Mouse (Mus musculus): ENCODE data around the gene Pask. TPM values are rescaled to one million over a fixed set of nuclear protein-coding genes. Genes with fewer than 3 reads are reported as not detected.

Gene Pask
- polyA plus RNA-seq, 1 experiment from 2014 or later, result 14.7 TPM

- no peaks in the 10 kb centered on the region for H3K9me3 ChIP-seq (ENCODE audit: control insufficient read depth, low read length)
- H3K36me3 ChIP-seq (ENCODE audit: control insufficient read depth, insufficient read depth, low read length), result peaks cover 4% of the 10 kb centered on the region; the same call in 1 of the 2 replicates
- ATAC-seq (ENCODE audit: low read depth), result no peak
- H3K4me3 ChIP-seq (ENCODE audit: low read length), result no peak overlapping the region
- H3K4me1 ChIP-seq (replicated peaks; ENCODE audit: control insufficient read depth, insufficient read depth, low read length), result no peaks in the 10 kb centered on the region
- no peak overlapping the region for H3K9ac ChIP-seq (ENCODE audit: low read length)
- 66% methylated on average over 3 of the region's 3 CpGs for WGBS
- no peaks in the 10 kb centered on the region for H3K27me3 ChIP-seq (ENCODE audit: control insufficient read depth, insufficient read depth, low read depth, low read length)
- no peak overlapping the region for H3K4me2 ChIP-seq (ENCODE audit: low read depth, low read length)
- no peak overlapping the region for H3K27ac ChIP-seq (ENCODE audit: low read length)
Observed at GRCm38 (mm10) chr1:93270516-93271240, 72.6 kb downstream of the Pask start.

DNA sequence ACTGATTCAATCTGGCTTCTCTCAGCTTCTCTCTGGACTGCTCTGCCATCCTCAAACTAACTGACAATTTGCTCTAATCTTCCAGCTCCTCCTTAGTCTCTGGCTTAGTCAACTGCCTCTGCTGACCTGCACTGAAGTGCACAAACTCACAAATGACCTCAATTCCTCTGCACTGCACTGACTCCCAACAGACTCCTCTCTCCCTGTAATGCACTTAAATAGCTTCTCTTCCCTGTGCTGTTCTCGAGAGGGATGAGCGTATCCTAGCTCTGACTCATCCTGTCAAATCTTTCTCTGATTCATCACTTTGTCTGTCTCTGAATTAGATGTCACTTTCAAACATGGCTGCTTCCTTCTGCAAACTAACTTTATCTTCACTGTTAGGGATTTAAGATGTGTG, 75.0 kb downstream of the Pask start:
- H3K4me2 ChIP-seq (ENCODE audit: low read depth, low read length), result no peak overlapping the region
- no peaks in the 10 kb centered on the region for H3K4me1 ChIP-seq (replicated peaks; ENCODE audit: control insufficient read depth, insufficient read depth, low read length)
- ATAC-seq (ENCODE audit: low read depth), result no peak
- H3K27me3 ChIP-seq (ENCODE audit: control insufficient read depth, insufficient read depth, low read depth, low read length), result no peaks in the 10 kb centered on the region
- 83% methylated on average over 2 of the region's 2 CpGs for WGBS
- H3K36me3 ChIP-seq (ENCODE audit: control insufficient read depth, insufficient read depth, low read length), result no peaks in the 10 kb centered on the region
- no peak overlapping the region for H3K27ac ChIP-seq (ENCODE audit: low read length)
- no peak overlapping the region for H3K4me3 ChIP-seq (ENCODE audit: low read length)
- H3K9ac ChIP-seq (ENCODE audit: low read length), result no peak overlapping the region
- H3K9me3 ChIP-seq (ENCODE audit: control insufficient read depth, low read length), result no peaks in the 10 kb centered on the region

DNA sequence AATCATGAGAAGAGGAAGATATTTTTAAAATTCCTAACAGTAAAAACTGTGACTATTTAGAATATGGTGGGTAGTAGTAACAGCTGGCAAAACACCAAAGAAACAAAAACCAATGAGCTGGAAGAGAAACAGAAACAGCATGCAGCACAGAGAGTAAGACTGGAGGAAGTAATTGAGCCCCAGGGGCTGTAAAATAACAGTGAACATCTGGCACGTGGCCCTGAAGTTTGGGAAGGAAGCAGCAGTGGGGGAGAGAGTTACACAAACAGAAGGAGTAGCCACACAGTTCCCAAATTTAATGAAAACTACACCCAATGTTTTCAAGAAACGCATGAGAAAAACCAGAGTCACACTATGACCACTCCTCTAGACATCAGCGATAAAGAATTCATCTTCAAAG, 76.1 kb downstream of the Pask start:
- Histone ChIP-seq H3K27ac (ENCODE audit: low read length) (no peak overlapping the region), H3K4me2 (ENCODE audit: low read depth, low read length) (no peak overlapping the region), H3K9me3 (ENCODE audit: control insufficient read depth, low read length) (no peaks in the 10 kb centered on the region), H3K4me1 (replicated peaks; ENCODE audit: control insufficient read depth, insufficient read depth, low read length) (no peaks in the 10 kb centered on the region), H3K4me3 (ENCODE audit: low read length) (no peak overlapping the region), H3K27me3 (ENCODE audit: control insufficient read depth, insufficient read depth, low read depth, low read length) (no peaks in the 10 kb centered on the region), H3K9ac (ENCODE audit: low read length) (no peak overlapping the region), H3K36me3 (ENCODE audit: control insufficient read depth, insufficient read depth, low read length) (no peaks in the 10 kb centered on the region)
- ATAC-seq (ENCODE audit: low read depth), result no peak
- 42% methylated on average over 3 of the region's 3 CpGs for WGBS

Small RNA genes within 50 kb of the gene (microRNA-seq; reads per million reads assigned to microRNA genes)
- gene Mir6345 (not detected), gene Mir6901 (not detected), gene Mir6902 (not detected)

Other genes with a start within 250 kb of the Pask start
- gene Kif1a, start 241.5 kb downstream of the Pask start, polyA plus RNA-seq (2015; fragmentation: Nextera tagmentation; extraction: Ambion mirVana), result 7.9 and 9.2 TPM in 2 replicates
- 0.24 TPM in 1 of 2 replicates, not detected in the other for gene Agxt, start 208.2 kb downstream of the Pask start, polyA plus RNA-seq (2015; fragmentation: Nextera tagmentation; extraction: Ambion mirVana)
- gene 2310007B03Rik, start 182.5 kb downstream of the Pask start, polyA plus RNA-seq (2015; fragmentation: Nextera tagmentation; extraction: Ambion mirVana), result 23.0 and 26.0 TPM in 2 replicates
- 4.9 and 5.1 TPM in 2 replicates for gene Crocc2, start 174.8 kb downstream of the Pask start, polyA plus RNA-seq (2015; fragmentation: Nextera tagmentation; extraction: Ambion mirVana)
- 20.2 and 22.6 TPM in 2 replicates for gene Sned1, start 107.6 kb downstream of the Pask start, polyA plus RNA-seq (2015; fragmentation: Nextera tagmentation; extraction: Ambion mirVana)
- 34.2 and 36.4 TPM in 2 replicates for gene Mterf4, start 37.6 kb downstream of the Pask start, polyA plus RNA-seq (2015; fragmentation: Nextera tagmentation; extraction: Ambion mirVana)
- 61.8 and 71.4 TPM in 2 replicates for gene Ppp1r7, start 628 bp downstream of the Pask start, polyA plus RNA-seq (2015; fragmentation: Nextera tagmentation; extraction: Ambion mirVana)
- gene Ano7, start 30.4 kb upstream of the Pask start, polyA plus RNA-seq (2015; fragmentation: Nextera tagmentation; extraction: Ambion mirVana), result 0.14 and 0.19 TPM in 2 replicates
- gene Hdlbp, start 135.3 kb upstream of the Pask start, polyA plus RNA-seq (2015; fragmentation: Nextera tagmentation; extraction: Ambion mirVana), result 160 and 172 TPM in 2 replicates
- gene Farp2, start 168.6 kb upstream of the Pask start, polyA plus RNA-seq (2015; fragmentation: Nextera tagmentation; extraction: Ambion mirVana), result 4.2 and 6.2 TPM in 2 replicates